Mouse (Mus musculus): ENCODE data around the gene Nkapd1.

DNA sequence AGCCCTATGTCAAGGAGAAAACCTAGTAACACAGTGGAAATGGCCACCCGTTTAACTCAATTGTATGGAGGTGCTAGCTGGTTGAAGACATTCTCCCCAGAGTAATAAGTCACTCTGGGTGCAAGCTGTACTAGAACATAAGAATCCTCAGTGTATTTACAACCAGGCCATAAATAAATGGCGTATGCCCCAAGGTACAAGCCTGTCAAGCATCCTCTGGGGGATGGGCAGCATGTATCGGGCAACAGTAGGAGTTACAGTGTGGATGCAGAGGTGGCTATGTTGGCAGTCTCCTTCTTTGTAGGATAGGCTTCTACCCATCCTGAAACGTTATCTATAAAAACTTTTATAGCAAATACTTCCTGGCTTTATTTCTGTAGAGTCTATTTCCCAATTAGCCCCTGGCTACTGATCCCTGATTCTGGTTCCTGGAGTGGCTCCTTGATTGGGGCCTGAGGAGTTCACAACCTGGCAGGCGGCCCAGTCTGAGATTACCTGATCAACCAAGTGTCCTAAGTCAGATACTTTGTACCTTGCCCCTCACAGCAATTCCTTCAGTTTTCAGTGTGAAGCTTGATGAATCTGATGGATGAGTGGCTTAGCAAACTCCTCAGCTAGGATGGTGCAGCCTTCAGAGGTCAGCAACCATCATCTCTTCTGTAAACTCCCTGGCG is 32.0 kb downstream of the Nkapd1 start:
- no peak for TF ChIP-seq POLR2A (IDR thresholded peaks at IDR 0.05; ENCODE audit: low read depth, low read length)
- TF ChIP-seq CTCF (IDR thresholded peaks at IDR 0.05; ENCODE audit: extremely low read depth, insufficient read depth, insufficient read length, insufficient replicate concordance), result no peak

All from spleen, adult 2 months (tissue).